Mouse (Mus musculus) ovary, adult 18-20 months (tissue): ENCODE measurements around the gene Ppp1r13l.

Source experiments
- DNase-seq: peaks from one replicate; pipeline ENCODE4 v3.0.0; 2022; ENCODE audit warnings: low spot score, mixed read lengths

Ppp1r13l gene

DNA sequence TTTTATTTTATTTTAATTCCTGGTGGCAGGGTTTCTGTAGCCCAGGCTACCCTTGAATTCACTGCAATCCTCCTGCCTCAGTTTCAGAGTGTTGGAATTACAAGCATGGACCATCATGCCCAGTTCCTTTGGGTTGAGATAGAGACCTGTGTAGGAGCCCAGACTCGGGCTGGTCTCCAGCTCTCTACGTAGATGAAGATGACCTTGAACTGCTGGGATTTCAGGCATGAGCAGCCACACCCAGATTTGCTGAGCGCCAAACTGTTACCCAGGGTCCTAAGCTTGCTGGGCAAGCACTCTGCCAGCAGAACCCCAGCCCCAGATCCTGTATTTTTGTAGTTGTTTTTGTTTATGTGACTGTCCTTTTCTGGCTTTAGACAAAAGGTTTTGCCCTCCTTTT, 54.0 kb downstream of the Ppp1r13l start:
- no peak for DNase-seq

DNA sequence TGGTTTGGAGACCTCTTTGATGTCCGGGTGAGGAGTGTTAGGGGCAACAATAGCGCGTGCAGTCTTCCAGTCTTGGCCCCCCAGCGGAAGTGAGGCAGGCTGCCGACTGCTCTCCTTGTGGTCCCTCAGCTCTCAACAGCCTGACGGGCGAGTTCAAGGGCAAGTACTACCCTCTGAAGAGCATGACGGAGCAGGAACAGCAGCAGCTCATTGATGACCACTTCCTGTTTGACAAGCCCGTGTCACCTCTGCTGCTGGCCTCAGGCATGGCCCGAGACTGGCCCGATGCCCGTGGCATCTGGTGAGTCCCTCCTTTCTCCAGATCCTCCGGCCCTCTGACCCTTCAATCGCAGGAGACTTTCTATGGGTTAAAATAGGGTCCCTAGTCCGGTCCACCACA, 57.0 kb downstream of the Ppp1r13l start:
- DNase-seq, result no peak

DNA sequence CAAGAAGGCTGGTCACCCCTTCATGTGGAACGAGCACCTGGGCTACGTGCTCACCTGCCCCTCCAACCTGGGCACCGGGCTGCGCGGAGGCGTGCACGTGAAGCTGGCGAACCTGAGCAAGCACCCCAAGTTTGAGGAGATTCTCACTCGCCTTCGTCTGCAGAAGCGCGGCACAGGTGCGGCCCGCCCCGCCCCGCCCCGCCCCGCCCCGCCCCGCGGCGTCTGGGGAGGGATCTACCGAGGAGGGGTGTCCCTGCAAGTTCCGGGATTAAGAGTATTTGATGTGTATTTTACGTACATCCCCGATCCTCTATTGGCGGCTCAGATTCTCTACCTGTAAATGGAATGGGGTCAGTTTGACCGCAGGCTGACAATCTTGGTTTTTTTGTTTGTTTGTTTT, 60.6 kb downstream of the Ppp1r13l start:
- DNase-seq, result no peak

DNA sequence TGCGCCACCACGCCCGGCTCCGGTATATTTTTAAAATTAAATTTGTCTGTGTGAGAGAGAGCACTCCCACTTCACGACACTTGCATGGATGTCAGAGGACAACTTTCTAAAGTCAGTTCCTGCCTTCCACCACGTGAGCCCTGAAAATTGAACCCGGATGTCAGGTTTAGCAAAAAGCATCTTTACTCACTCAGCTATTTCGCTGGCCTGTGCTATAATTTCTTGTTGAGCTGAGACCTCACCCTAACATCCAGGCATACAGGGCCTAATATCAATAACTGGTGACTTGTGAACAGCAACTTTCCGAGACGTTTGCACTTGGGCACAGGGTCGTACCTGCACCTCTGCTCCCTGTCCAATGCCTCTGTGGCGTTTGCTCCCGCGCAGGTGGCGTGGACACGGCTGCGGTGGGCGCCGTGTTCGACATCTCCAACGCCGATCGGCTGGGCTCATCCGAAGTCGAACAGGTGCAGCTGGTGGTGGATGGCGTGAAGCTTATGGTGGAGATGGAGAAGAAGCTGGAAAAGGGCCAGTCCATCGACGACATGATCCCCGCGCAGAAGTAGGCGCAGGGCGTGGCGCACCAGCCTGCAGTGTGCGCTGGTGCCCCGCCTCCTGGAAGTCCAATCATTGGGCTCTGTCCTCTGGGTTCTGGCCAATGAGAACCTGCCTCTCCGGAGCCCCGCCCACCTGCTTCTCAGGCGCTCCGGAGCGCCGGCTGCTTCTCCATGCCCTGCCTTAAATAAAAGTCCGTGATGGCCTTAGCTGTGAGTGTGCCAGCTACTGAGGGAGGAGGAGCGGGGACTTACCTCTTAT, 61.5 kb downstream of the Ppp1r13l start:
- DNase-seq, result peak; percentile 85

DNA sequence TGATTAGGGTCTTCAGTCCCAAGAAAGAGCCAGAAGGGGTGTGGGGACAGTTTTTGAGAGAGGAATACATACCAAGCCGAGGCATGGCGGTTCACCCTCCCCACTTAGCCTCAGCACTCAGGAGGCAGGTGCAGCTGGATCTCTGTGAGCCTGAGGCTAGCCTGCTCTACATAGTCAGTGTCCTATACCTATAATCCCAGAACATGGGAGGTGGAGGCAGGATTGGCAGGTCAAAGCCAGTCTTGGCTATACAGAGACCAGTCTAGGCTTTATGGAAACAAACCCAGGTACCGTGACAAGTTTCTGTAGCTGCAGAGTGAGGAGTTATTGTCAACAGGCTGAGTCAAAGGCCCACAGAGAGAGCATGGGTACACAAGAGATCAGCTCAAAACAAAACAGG, 63.5 kb downstream of the Ppp1r13l start:
- DNase-seq, result no peak

DNA sequence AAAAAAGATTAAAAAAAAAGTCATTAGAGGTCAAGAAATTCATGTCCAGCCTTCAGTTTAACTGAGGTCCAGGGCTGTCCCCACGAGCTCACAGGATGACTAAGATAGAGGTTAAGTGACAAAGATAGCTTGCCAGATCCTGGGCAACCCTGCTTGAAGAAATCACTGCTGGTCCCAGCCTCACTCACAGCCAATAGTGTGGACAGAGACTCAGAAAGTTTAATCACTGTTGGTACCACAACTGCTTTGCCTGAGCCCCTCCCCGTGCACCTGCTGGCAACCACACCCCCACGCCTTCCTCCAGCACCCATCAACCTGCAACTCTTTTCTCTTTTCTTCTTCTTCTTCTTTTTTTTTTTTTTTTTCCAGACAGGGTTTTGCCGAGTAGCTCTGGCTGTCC, 64.5 kb downstream of the Ppp1r13l start:
- DNase-seq, result no peak

DNA sequence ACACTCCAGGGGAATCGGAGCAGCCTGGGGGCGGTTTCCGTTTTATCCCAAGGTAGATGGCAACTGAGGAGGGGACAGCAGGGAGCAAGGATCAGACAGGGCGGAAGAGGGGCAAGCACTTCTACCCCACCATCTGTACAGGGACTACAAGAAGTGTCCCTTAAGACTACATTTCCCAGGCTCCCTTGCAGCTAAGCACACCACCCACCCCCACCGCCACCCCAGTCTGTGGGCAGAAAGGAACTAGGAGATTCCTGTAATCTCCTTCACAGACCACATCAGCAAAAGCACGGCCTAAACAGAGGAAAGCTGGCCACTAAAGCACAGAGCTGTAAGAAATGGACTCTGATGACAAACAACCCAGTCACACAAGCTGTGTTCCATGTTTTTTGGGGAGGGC, 66.8 kb downstream of the Ppp1r13l start:
- DNase-seq, result no peak

DNA sequence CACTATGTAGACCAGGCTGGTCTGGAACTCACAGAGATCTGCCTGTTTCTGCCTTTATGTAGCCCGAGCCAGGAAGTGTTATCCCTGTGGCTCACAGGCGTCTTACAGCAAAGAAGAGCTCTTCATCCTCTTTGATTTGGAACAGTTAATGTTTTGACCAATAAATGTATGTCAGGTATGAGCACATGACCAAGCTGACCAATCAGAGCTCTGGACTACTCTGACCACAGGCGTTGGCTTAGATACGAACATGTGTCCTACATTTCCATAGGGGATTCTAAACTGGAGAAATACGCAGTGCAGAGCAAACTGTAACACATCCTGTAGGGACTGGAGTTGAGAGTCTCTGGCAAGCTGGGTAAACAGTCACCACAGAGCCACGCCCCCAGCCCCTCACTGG, 67.3 kb downstream of the Ppp1r13l start:
- DNase-seq, result no peak
